Mouse (Mus musculus) neural tube, embryonic 11.5 days (tissue): ENCODE data around the gene Hpn. TPM values are rescaled to one million over a fixed set of nuclear protein-coding genes. Genes with fewer than 3 reads are reported as not detected.

Experiments
- ATAC-seq: fragments of 200-750 bp; cut with Nextera tagmentation; 2 replicates; pipeline ENCODE4 v1.8.0; 2017; ENCODE audit warnings: moderate number of reproducible peaks, mild to moderate bottlenecking, moderate TSS enrichment, moderate library complexity; ENCODE audit not compliant: insufficient read depth, low FRiP score, low TSS enrichment
- DNase-seq: peaks from one replicate; pipeline ENCODE4 v3.0.0-alpha.2; 2015; ENCODE audit warnings: low spot score
- H3K27ac ChIP-seq: fragments of 300-500 bp; sonication (generic); 2 replicates; pipeline ENCODE4 v1.5.1; 2014; ENCODE audit warnings: low read depth, mild to moderate bottlenecking, low read length
- H3K27me3 ChIP-seq: fragments of 300-500 bp; sonication (generic); 2 replicates; pipeline ENCODE4 v1.6.1; 2014; ENCODE audit warnings: mild to moderate bottlenecking, low read length, mixed read lengths; ENCODE audit not compliant: control insufficient read depth, insufficient read depth
- H3K36me3 ChIP-seq: fragments of 300-500 bp; sonication (generic); 2 replicates; pipeline ENCODE4 v1.6.1; 2014; ENCODE audit warnings: mild to moderate bottlenecking, low read length, moderate library complexity, mixed read lengths; ENCODE audit not compliant: control insufficient read depth, insufficient read depth
- H3K4me1 ChIP-seq: fragments of 300-500 bp; sonication (generic); 2 replicates; pipeline ENCODE4 v1.6.1; 2014; ENCODE audit warnings: low read length, mixed read lengths; ENCODE audit not compliant: control insufficient read depth, insufficient read depth
- H3K4me2 ChIP-seq: fragments of 300-500 bp; sonication (generic); 2 replicates; pipeline ENCODE4 v1.6.1; 2014; ENCODE audit warnings: low read depth, mild to moderate bottlenecking, moderate library complexity
- H3K4me3 ChIP-seq: fragments of 300-500 bp; sonication (generic); 2 replicates; pipeline ENCODE4 v1.5.1; 2014; ENCODE audit warnings: low read depth, low read length
- H3K9ac ChIP-seq: fragments of 300-500 bp; sonication (generic); 2 replicates; pipeline ENCODE4 v1.6.1; 2014; ENCODE audit warnings: mild to moderate bottlenecking, low read length
- H3K9me3 ChIP-seq: fragments of 300-500 bp; sonication (generic); 2 replicates; pipeline ENCODE4 v1.6.1; 2016; ENCODE audit warnings: low read length; ENCODE audit not compliant: control insufficient read depth
- WGBS: fragments of 180-500 bp; shearing (Covaris S2); extraction: QIAGEN DNeasy Blood & Tissue Kit; methylation state at CpG from one replicate; pipeline ENCODE4 v1.1.7; 2014; 5-methylcytosine and 5-hydroxymethylcytosine counted together
- polyA plus RNA-seq: library from polyadenylated mRNA; unstranded; fragments of >200 nt; fragmentation: Nextera tagmentation; extraction: Ambion mirVana; gene quantifications from 2 replicates; pipeline ENCODE4 v1.2.1, GENCODE M21; 2014

The Hpn gene
- polyA plus RNA-seq, 1 experiment from 2014 or later: 1.6 TPM

DNA sequence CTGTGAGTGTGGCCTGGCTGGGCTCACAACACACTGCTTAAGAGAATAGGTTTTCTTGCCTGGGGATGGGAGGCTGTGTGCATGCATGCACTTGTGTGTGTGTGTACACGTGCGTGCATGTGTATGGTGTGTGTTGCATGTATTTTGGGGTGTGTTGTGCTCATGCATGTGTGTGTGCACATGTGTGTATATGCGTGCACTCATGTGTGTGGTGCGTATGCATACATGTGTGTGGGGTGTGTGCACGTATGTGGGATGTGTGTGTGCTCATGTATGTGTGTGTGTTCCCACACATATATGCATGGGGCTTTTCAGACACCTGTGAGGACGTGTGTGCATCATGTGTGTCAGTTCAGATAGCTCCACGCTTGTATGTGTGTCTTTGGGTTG is 54.5 kb downstream of the Hpn start:
- DNase-seq (no peak), ATAC-seq (no peak)
- Histone ChIP-seq H3K27me3 (no peaks in the 10 kb centered on the region), H3K4me3 (no peak overlapping the region), H3K4me1 (no peaks in the 10 kb centered on the region; the same call in 1 of the 2 replicates), H3K9me3 (no peaks in the 10 kb centered on the region), H3K4me2 (no peak overlapping the region; the same call in none of the 2 replicates), H3K9ac (no peak overlapping the region), H3K27ac (no peak overlapping the region), H3K36me3 (no peaks in the 10 kb centered on the region)
- WGBS: 89% methylated on average over 7 of the region's 7 CpGs

DNA sequence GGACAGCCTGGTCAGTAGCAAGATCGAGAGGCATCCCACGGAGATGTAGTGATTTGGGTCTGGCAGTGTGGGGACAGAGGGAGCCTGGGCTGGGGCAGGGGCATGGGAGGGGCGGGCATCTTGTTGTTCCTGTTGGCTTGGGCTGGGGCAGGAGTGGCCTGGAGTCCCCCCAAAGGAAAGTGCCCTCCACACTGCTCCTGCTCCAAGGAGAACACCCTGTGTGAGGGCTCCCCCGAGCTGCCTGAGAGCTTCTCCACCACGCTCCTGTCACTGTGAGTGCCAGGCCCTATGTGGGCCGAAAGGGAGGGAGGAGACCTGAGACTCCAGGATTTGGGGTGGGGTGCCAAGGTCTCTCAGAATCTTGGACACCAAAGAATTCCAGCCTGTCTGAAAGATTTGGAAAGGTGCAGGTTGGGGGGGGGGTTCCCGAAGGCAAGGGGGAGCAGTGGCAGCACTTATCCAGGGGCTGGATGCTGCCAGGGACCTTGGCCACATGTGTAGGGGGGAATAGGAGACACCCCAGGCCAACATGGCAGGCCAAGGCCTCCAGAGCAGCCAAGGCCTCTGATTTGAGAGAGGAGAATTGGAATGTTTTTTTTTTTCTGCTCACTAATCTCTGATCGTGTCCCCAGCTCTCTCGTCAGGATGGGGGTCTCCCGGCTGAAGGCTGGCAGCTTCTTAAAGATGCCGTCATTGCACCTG is 55.0 kb downstream of the Hpn start:
- Histone ChIP-seq H3K27ac (peak overlapping the region; percentile 31; the same call in 1 of the 2 replicates), H3K4me3 (no peak overlapping the region), H3K4me1 (peaks cover 5% of the 10 kb centered on the region), H3K9me3 (no peaks in the 10 kb centered on the region), H3K36me3 (no peaks in the 10 kb centered on the region), H3K4me2 (peak overlapping the region; percentile 1; the same call in 1 of the 2 replicates), H3K27me3 (no peaks in the 10 kb centered on the region), H3K9ac (no peak overlapping the region)
- no peak for DNase-seq
- no peak for ATAC-seq
- 66% methylated on average over 11 of the region's 11 CpGs for WGBS

- 4% methylated on average over 2 of the region's 2 CpGs for WGBS
- Histone ChIP-seq H3K4me2 (0 out of 2 replicates have a peak within 1 kb of the TSS, but pooled peaks have one; percentile 1), H3K9ac (no peak within 1 kb of the TSS), H3K4me3 (no peak within 1 kb of the TSS), H3K27me3 (peaks cover 2% of the 10 kb centered on the region; the same call in 1 of the 2 replicates), H3K36me3 (no peaks in the 10 kb centered on the region), H3K9me3 (no peaks in the 10 kb centered on the region), H3K27ac (peak within 1 kb of the TSS; percentile 31; the same call in 1 of the 2 replicates), H3K4me1 (peaks cover 12% of the 10 kb centered on the region)
- ATAC-seq (peak; percentile 67; the same call in 1 of the 2 replicates), DNase-seq (peak; percentile 85)
Observed at GRCm38 (mm10) chr7:31059108-31059507, 56.0 kb downstream of the Hpn start, which contains the start of gene Lgi4. TSS of gene Lgi4 (plus strand) at chr7:31059342.

- Histone ChIP-seq H3K9me3 (no peaks in the 10 kb centered on the region), H3K4me2 (no peak overlapping the region), H3K27me3 (peaks cover 10% of the 10 kb centered on the region), H3K36me3 (no peaks in the 10 kb centered on the region), H3K27ac (no peak overlapping the region), H3K4me1 (peaks cover 12% of the 10 kb centered on the region), H3K9ac (no peak overlapping the region), H3K4me3 (no peak overlapping the region)
- no peak for DNase-seq
- no peak for ATAC-seq
- 88% methylated on average over 6 of the region's 6 CpGs for WGBS
Observed at GRCm38 (mm10) chr7:31058211-31058610, 56.9 kb downstream of the Hpn start.

DNA sequence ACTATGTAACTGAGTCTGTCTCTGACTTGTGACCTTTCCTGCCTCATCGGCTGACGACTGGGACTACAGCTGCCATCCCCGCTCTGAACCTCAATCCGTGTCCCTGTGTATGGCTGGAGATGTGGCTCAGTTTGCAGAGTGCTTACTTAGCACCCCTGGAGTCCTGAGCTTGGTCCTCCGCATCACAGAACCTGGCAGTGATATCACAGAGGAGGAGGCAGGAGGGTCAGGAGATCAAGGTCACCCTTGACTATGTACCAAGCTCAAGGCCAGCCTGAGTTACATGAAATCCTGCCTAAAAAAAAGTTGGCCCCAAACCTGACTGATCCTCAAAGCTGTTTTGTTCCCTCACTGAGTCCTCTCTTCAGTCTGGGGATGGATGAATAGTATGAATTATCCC is 57.4 kb downstream of the Hpn start:
- Histone ChIP-seq H3K27ac (no peak overlapping the region), H3K9me3 (no peaks in the 10 kb centered on the region), H3K4me3 (no peak overlapping the region), H3K9ac (no peak overlapping the region), H3K4me2 (no peak overlapping the region), H3K36me3 (no peaks in the 10 kb centered on the region), H3K4me1 (peaks cover 12% of the 10 kb centered on the region), H3K27me3 (peaks cover 14% of the 10 kb centered on the region)
- ATAC-seq (no peak), DNase-seq (no peak)
- WGBS: 72% methylated on average over 5 of the region's 5 CpGs

DNA sequence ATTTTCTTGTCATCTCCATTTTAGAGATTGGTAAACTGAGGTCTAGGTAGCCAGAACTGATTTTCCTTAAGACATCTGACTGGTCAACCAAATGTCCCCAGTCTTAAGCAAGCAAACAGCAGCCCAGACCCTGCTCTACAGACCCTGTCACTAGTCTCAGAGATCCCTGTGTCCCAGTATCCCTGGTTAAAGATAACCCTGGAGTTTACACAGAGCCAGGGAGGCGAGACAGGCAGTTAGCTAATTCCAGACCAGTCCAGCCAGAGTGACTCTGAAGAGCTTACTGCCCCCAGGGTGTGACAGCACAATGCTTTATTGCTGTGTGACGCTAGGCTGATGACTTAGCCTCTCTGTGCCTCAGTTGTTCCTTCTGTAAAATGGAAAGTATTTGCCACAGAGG is 58.0 kb downstream of the Hpn start, which contains the start of gene Fxyd1:
Fxyd1 (minus strand) TSS at position 129 of the 400 bp plus-strand sequence.
- Histone ChIP-seq H3K27ac (no peak within 1 kb of the TSS), H3K4me1 (peaks cover 15% of the 10 kb centered on the region), H3K27me3 (peaks cover 20% of the 10 kb centered on the region), H3K4me3 (no peak within 1 kb of the TSS), H3K9ac (no peak within 1 kb of the TSS), H3K4me2 (no peak within 1 kb of the TSS), H3K9me3 (no peaks in the 10 kb centered on the region), H3K36me3 (no peaks in the 10 kb centered on the region)
- WGBS: 85% methylated on average over 2 of the region's 2 CpGs
- DNase-seq: no peak
- ATAC-seq: no peak

DNA sequence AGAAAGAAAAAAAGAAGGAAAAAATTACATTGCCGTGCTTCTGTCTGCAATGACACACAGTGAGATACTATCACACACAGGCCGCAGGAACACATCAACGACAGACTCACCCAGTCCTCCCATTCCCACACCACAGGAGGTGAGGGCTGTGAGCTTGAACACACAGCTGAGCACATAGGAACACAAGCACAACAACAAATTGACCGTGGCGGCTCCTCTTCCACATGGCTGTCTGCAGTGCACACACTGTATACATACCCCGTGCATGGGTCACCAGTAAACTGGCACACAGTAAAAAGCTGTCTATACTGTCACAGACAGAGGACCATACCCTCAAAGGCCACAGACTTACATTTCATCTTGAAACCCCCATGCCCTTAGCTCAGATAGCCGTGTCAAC is 58.6 kb downstream of the Hpn start:
- no peak overlapping the region for H3K4me2 ChIP-seq
- H3K4me3 ChIP-seq: no peak overlapping the region
- peaks cover 25% of the 10 kb centered on the region for H3K27me3 ChIP-seq
- H3K9ac ChIP-seq: no peak overlapping the region
- DNase-seq: no peak
- H3K9me3 ChIP-seq: no peaks in the 10 kb centered on the region
- H3K27ac ChIP-seq: no peak overlapping the region
- 63% methylated on average over 7 of the region's 7 CpGs for WGBS
- ATAC-seq: no peak
- H3K4me1 ChIP-seq: peaks cover 15% of the 10 kb centered on the region
- H3K36me3 ChIP-seq: no peaks in the 10 kb centered on the region

GRCm38 (mm10) chr7:31055883-31056282 is 59.2 kb downstream of the Hpn start:
- ATAC-seq: no peak
- H3K27me3 ChIP-seq: peaks cover 30% of the 10 kb centered on the region
- no peaks in the 10 kb centered on the region for H3K36me3 ChIP-seq
- H3K9ac ChIP-seq: no peak overlapping the region
- H3K4me3 ChIP-seq: no peak overlapping the region
- no peak for DNase-seq
- no peak overlapping the region for H3K27ac ChIP-seq
- no peak overlapping the region for H3K4me2 ChIP-seq
- WGBS: 36% methylated on average over 3 of the region's 4 CpGs
- peaks cover 15% of the 10 kb centered on the region for H3K4me1 ChIP-seq
- H3K9me3 ChIP-seq: no peaks in the 10 kb centered on the region

DNA sequence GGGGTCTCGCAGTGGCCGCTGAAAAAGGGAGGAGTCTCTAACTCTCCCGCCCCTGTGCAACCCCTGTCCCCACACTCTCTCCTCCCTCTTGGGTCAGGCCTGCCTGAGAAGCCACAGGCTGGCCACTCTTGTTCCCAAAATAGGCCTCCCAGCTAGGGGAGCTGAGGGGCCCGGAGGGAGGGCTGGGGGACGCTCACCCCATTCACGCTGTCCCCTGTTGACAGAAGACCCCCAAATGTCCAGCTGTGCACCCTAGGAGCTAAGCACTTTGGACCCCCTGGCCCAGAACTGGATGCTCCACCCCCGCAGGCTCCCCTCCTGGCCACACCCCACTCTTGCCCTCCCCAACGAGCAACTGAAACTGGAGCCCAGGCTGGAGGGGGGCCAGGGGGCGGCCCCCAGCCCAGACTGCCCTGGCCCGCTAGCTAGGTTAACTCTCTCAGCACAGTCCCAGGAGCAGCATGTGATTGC is 59.7 kb downstream of the Hpn start:
- H3K36me3 ChIP-seq: no peaks in the 10 kb centered on the region
- DNase-seq (peak; percentile 50), ATAC-seq (no peak)
- H3K9ac ChIP-seq: no peak overlapping the region; the same call in 1 of the 2 replicates
- under 1% methylated on average over 9 of the region's 10 CpGs for WGBS
- peaks cover 15% of the 10 kb centered on the region for H3K4me1 ChIP-seq
- H3K9me3 ChIP-seq: no peaks in the 10 kb centered on the region
- H3K4me3 ChIP-seq: no peak overlapping the region
- peak overlapping the region; percentile 14; the same call in 1 of the 2 replicates for H3K4me2 ChIP-seq
- peaks cover 35% of the 10 kb centered on the region for H3K27me3 ChIP-seq
- no peak overlapping the region for H3K27ac ChIP-seq
